Mouse (Mus musculus): ENCODE measurements around the gene Zfp646.
A peak's percentile ranks its signal among the peaks of the same experiment; 100 is the strongest.

GRCm38 (mm10) chr7:127921516-127921915 is 45.5 kb downstream of the Zfp646 start:
- TF ChIP-seq CTCF (IDR thresholded peaks at IDR 0.05; ENCODE audit: low read depth, low read length) (peak; percentile 5; the same call in 1 of the 2 replicates), TAL1 (conservative IDR thresholded peaks at IDR 0.05; ENCODE audit: low read depth, low read length) (no peak), GATA1 (IDR thresholded peaks at IDR 0.05; ENCODE audit: borderline replicate concordance, low read length) (no peak), GATA2 (IDR thresholded peaks at IDR 0.05; ENCODE audit: borderline replicate concordance, low read depth, low read length) (no peak)

Measured in G1E (cell line).